ENCODE assay signal across 27 mouse cellular contexts in genomic region chr10:5188890-5189289, GRCm38 (mm10).
DNase-seq lines count a peak whose midpoint lies in the region; ATAC-seq and TF ChIP-seq lines count a peak whose summit lies in the region.
"Had no signal": no experiment of that assay in that cellular context is flagged by ENCODE, and none has a peak within 500 bp of the region (broad histone marks: within the 10 kb centered on the region; RNA-seq: fewer than 3 reads in every experiment).

No protein-coding gene starts in this region.

- no peaks in the 10 kb centered on the region for H3K9me3 ChIP-seq in liver, embryonic 12.5 days (replicated peaks)
- no peaks in the 10 kb centered on the region for H3K9me3 ChIP-seq in liver, postnatal 0 days (ENCODE audit: low read length)
- H3K9me3 ChIP-seq in hindbrain, embryonic 12.5 days (replicated peaks) = 0 out of 2 replicates have a peak, but pooled peaks cover 3% of the 10 kb centered on the region
- H3K9me3 ChIP-seq: embryonic facial prominence, embryonic 15.5 days; G1E; limb, embryonic 10.5 days; midbrain, embryonic 13.5 days had no signal

- DNase-seq in liver, postnatal 0 days = no peak
- DNase-seq in R1 (ENCODE audit: low read depth, low spot score) = peak; percentile 65
- peak; percentile 51 for DNase-seq in large intestine, adult 2 months (ENCODE audit: low read depth, low spot score)
- no peak for DNase-seq in frontal cortex, postnatal 36 days (ENCODE audit: low spot score in 2 of 2)
- DNase-seq in layer of hippocampus, adult 18-20 months (ENCODE audit: low spot score in 2 of 2) = no peak
- DNase-seq: adrenal gland, postnatal 10 days; cerebellum, adult 2 months; cerebellum, postnatal 36 days; embryo, embryonic 11 days; forebrain, postnatal 0 days; gastrocnemius, postnatal 25 days; heart, adult 2 months; heart, postnatal 4 days; kidney, adult 18-20 months; lung, postnatal 10 days; thymus, adult 2 months; thymus, postnatal 4 days had no signal

- H3K27ac ChIP-seq in liver, embryonic 12.5 days = no peak overlapping the region
- H3K27ac ChIP-seq in liver, postnatal 0 days (ENCODE audit: low read depth) = no peak overlapping the region
- no peak overlapping the region for H3K27ac ChIP-seq in hindbrain, embryonic 12.5 days
- H3K27ac ChIP-seq: embryonic facial prominence, embryonic 15.5 days; heart, adult 2 months; kidney, postnatal 0 days; limb, embryonic 10.5 days; midbrain, embryonic 13.5 days had no signal

- H3K4me1 ChIP-seq in liver, embryonic 12.5 days = peaks cover 12% of the 10 kb centered on the region; the same call in 1 of the 2 replicates
- H3K4me1 ChIP-seq in liver, postnatal 0 days (ENCODE audit: insufficient read depth) = peaks cover 7% of the 10 kb centered on the region; the same call in 1 of the 2 replicates
- H3K4me1 ChIP-seq in hindbrain, embryonic 12.5 days = no peaks in the 10 kb centered on the region
- H3K4me1 ChIP-seq: embryonic facial prominence, embryonic 15.5 days; limb, embryonic 10.5 days; midbrain, embryonic 13.5 days had no signal

- H3K36me3 ChIP-seq in liver, embryonic 12.5 days = peaks cover 28% of the 10 kb centered on the region
- peaks cover 28% of the 10 kb centered on the region for H3K36me3 ChIP-seq in liver, postnatal 0 days (replicated peaks; ENCODE audit: insufficient read depth, low read length)
- peaks cover 5% of the 10 kb centered on the region; the same call in 1 of the 2 replicates for H3K36me3 ChIP-seq in hindbrain, embryonic 12.5 days

- no peak overlapping the region for H3K4me2 ChIP-seq in liver, embryonic 12.5 days
- no peak overlapping the region for H3K4me2 ChIP-seq in liver, postnatal 0 days (ENCODE audit: low read depth, low read length)
- no peak overlapping the region for H3K4me2 ChIP-seq in hindbrain, embryonic 12.5 days (replicated peaks)
- H3K4me2 ChIP-seq: embryonic facial prominence, embryonic 15.5 days; midbrain, embryonic 13.5 days had no signal

- no peak overlapping the region for H3K9ac ChIP-seq in liver, embryonic 12.5 days
- H3K9ac ChIP-seq in liver, postnatal 0 days (replicated peaks) = no peak overlapping the region
- no peak overlapping the region for H3K9ac ChIP-seq in hindbrain, embryonic 12.5 days
- H3K9ac ChIP-seq: embryonic facial prominence, embryonic 15.5 days; forebrain, postnatal 0 days; midbrain, embryonic 13.5 days had no signal

- H3K27me3 ChIP-seq in liver, embryonic 12.5 days (replicated peaks) = no peaks in the 10 kb centered on the region
- no peaks in the 10 kb centered on the region for H3K27me3 ChIP-seq in liver, postnatal 0 days (ENCODE audit: insufficient read depth, low read length)
- H3K27me3 ChIP-seq in hindbrain, embryonic 12.5 days = no peaks in the 10 kb centered on the region
- H3K27me3 ChIP-seq: embryonic facial prominence, embryonic 15.5 days; midbrain, embryonic 13.5 days; Patski had no signal

- TF ChIP-seq EP300 in liver, postnatal 0 days (IDR thresholded peaks at IDR 0.05; ENCODE audit: low read depth) = no peak

- H3K4me3 ChIP-seq in liver, embryonic 12.5 days = no peak overlapping the region
- H3K4me3 ChIP-seq in liver, postnatal 0 days (ENCODE audit: low read depth, low read length) = no peak overlapping the region
- no peak overlapping the region for H3K4me3 ChIP-seq in hindbrain, embryonic 12.5 days
- H3K4me3 ChIP-seq: embryonic facial prominence, embryonic 15.5 days; heart, adult 2 months; limb, embryonic 10.5 days; midbrain, embryonic 13.5 days had no signal

- TF ChIP-seq CTCF in liver, postnatal 0 days (IDR thresholded peaks at IDR 0.05; ENCODE audit: low read depth) = no peak

- ATAC-seq in liver, embryonic 12.5 days = peak; percentile 48; the same call in 1 of the 2 replicates
- ATAC-seq in liver, postnatal 0 days = no peak
- no peak for ATAC-seq in hindbrain, embryonic 12.5 days (ENCODE audit: low FRiP score)
- ATAC-seq: CD4-positive, CD25-positive, alpha-beta regulatory T cell, adult 4 months; forebrain, postnatal 0 days; hindbrain, embryonic 16.5 days; midbrain, embryonic 13.5 days; Patski had no signal

Comparison
In these comparisons a context has a peak if more than half of its experiments do, and no peak if none do; other contexts are left out.
1. DNase-seq: peak in R1 (single experiment) and large intestine, adult 2 months (single experiment); none in liver, postnatal 0 days (single experiment), frontal cortex, postnatal 36 days (0 of 2) and layer of hippocampus, adult 18-20 months (0 of 2).